Mouse (Mus musculus): ENCODE results near the gene Igsf6.

The Igsf6 gene

DNA sequence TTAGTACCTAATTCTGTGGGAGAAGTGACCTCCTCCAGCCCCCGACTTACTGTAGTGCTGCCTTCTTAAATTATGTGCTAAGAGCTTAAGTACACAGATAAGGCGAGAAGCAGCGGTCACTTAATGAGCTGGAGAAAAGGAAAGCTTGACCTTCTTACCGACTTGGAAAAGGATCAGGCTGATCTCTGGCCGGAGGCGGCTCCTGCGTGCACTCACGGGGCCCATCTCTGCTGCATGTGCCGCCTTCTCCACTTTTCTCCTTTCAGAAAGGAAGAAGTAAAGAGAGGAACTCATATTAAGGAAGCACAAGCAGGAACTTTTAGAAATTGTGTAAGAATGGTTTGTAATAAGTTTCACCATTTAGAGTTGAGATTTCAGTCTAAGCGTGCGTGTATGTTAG is at the start of gene Igsf6:
Igsf6 (minus strand) TSS at position 292 of the 400 bp plus-strand sequence.
- peak; percentile 29 for DNase-seq

DNA sequence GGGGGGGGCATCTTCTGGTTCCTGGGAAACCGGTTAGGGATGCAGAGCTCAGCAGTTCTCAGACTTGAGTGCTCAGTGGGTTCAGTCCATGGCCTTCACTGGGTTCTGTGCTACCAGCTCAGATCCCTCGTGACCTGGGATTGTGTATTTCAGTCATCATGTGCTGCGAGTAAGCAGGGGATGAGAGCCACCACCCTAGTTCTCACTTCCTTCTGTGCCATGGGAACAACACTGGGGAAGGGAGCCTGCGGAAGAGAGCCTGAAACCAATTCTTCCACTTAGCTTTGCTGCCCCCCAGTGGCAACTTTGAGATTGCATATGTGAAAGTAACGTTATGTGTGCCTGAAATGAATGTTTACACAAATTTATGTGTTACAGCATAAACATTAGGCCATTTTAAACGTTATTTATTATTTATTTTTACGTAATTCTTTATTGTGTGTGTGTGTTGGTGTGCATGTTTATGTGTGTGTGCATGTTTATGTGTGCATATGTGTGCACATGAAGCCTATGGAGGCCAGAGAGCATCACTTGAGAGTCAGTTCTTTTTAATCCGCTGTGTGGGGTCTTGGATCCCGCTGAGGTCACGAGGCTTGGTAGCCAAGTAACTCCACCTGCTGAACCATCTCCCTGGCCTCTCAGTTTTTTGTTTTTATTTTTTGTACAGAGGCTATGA is 45.9 kb upstream of the Igsf6 start:
- DNase-seq, result peak; percentile 91

DNA sequence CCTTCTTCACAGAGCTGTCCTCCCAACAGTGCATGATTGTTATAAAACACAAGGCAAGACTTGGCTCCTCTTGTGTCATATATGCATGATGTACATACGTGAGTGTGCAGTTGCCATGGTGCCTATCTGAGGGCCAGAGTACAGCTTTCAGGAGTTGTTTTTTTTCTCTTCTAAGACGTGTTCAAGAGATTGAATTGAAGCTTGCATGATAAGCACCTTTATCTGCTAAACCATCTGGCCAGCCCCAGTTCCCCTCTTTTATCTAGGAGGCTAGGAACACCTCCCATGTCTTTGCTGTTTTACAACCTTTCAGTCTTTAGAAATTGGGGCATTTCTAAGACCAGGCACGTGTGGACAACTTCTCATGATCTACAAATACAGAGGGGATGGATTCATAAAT is 37.4 kb upstream of the Igsf6 start:
- DNase-seq, result no peak

DNA sequence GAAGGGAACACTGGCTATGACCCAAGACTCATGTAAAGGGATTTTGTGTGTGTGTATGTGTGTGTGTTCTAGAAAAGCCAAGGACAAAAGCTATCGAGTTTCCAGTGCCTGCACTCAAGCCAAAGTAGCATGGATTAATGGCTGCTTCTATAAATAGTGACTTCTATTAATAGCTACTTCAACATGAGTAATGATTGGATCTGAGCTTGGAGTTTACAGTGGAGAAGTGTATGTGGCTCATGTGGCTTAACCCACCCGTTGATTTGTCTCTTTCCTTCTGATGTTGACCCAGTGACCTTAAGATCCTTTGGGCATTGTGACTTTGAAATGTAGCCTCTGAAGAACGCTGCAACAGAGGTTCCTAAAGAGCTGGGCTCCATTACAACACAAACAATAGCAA is 36.9 kb upstream of the Igsf6 start:
- DNase-seq, result no peak

DNA sequence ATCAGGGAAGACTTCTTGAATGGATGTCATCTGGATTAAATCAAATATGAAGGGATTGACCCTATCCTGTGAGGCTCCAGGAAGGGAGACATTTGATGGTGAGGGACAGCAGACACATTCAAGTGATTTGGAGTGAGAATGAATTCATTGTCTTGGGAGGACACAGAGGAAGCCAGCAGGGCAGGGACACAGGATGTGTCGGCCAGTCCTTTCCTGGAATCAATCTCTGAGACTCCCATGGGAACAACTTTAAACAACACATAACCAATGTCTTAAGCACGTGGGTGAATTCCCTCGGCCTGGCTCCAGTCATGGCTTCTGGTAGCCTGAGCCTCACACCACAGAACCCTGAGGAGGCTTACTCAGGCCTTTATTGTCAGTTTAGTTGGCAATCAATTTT is 33.5 kb upstream of the Igsf6 start:
- no peak for DNase-seq

DNA sequence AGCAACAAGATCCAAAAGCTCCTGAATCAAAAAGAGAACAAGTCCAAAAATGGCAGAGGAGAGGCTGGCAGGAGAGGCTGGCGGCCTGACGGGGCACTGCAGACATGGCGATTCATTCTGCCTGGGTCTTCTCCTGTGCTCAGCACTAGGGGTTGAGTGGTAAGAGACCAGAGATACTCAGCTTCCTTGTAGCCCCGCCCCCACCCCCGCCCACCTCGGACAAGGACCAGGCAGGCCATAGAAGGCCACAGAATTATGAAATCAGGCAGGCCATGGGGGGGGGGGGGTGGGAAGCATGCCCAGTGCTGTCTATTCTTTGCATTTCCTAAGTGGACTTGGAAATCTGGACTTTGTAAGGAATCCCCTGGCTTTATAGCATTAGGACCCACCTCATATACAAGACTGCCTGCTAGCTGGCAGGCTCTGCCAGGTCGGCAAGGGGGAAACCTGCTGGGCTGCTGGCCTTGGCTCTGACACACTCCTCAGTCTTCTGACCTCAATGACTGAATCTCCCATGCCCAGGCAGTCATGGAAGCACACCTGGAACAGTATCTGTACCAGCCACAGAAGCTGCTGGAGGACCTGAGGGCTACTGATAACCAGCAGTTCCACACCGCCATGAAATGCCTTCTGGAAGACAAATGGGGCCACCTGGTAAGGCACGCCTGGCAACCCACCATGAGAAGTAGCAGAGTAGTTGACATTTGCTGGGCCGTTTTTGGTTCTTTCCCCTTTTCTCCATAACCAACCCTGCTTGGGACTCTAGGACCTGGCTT is 24.4 kb upstream of the Igsf6 start:
- no peak for DNase-seq

DNA sequence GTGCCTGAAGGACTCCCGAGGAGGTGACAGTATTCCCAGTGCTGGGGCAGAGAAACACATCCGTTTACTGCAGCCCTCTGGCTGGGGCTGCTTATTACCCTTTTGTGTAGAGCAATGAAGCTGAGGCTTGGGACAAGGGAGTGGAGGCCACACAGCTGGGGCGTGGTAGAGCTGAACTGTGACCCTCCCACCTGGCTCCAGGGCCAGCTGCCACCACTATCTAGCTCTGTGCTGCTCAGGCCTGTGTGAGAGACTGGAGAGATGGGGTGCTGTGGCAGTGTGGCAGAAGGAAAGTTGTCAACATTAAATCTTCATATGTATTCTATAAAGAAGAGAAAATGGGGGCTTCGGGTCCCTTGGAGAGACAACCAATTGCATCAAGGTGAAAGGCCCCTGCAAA is 18.7 kb upstream of the Igsf6 start:
- no peak for DNase-seq

DNA sequence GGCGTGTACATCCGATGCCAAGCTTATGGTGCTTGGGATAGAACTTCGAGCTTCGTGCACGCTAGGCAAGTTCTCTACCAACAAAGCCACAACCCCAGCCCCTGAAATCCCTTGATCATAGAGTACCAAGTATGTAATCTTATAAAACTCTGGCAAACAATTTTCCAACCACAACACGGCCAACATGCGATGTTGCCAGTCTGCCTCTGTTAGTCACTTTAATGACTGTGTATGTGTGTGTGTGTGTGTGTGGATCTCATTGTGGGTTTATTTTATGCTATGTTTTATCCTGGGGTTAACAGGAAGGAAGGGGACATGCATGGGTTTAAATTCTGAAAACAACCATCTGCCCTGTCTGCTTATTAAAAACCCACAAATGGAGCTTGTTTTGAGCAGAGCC is 16.4 kb upstream of the Igsf6 start:
- DNase-seq, result no peak

DNA sequence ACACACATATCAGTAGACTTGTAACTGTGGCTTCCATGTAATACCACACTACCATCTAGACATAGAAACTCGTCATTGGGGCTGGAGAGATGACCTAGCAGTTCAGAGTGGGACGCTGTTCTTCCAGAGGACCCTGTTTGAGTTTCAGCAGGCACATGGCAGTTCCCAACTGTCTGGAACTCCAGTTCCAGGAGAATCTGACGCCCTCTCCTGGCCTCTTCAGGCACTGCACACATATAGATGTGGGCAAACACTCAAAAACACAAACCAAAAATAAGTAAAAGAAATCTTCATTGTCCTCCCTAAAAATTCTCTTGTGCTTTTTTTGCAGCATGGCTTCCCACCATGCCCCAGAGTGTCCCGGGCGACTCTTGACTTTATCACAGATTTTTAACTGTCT is 14.4 kb upstream of the Igsf6 start:
- DNase-seq, result no peak

DNA sequence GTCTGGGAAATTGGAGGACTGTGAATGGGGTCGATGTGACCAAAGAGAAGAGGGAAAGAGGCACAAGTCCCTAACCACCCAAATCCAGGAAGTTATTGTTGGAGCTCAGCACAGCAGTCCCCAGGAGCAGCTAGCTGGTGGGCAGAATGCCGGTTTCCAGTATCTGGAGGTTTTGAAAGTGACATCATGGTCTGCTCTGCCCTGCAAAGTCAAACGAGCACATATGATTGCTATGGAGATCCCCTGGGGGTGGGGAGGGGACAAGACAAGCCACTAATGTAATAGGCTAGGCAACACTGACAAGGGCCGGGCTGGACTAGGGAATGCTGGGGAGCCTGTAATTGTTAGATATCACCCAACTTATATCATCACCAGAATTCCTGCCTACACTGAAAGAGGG is 11.1 kb upstream of the Igsf6 start:
- DNase-seq, result no peak

DNA sequence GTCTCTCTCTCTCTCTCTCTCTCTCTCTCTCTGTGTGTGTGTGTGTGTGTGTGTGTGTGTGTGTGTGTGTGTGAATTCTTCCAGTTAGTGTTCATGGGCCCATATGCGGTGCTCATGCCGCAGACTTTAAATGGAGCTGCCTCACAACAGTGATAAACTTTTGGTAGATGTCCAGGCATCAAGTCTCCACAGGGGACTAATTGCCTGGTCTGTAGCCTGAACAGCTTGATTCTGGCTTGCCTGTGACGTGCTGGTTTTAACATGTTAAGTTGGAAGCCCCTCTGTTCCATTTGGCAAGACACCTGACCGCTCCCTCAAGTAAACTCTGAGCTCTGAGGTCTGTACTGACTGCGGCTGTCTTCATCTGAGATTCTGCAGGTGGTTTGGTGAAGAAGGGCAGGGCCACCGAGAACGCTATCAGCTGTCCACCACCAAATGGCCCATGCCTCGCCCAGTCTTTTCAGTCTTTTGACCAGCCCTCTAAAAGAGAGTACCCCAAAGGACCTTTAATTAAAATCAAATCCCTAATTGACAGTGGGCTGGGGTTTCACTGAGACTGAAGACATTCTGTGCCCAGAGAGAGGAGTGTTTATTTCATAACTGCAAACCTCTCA is 10.6 kb upstream of the Igsf6 start:
- DNase-seq, result no peak

DNA sequence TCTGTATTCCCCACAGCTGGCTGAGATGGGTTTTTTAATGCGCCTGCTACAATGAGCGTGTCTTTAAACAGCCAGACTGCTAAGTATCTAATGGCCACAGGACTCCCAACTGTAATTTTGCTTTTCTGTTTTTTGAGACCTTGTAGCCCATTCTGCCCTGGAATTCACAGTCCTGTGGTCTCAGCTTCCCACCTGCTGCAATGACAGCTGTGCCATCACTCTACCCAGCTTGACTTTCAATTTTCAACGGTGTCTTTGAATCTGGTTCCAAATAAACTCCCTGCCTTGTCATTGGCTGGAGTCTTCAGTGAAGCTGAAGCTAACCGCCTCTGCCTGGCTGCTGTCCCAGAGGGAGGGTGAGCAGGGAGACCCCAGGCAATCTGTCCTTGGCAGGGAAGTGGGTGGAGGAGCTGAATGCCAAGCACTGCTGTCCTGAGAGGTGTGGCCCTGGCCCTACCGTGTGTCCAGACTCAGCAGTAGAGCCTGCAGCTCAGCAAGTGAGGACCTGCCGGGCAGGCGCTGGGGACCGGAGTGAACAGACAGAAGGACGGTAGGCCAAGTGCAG is 8.7 kb upstream of the Igsf6 start:
- no peak for DNase-seq

DNA sequence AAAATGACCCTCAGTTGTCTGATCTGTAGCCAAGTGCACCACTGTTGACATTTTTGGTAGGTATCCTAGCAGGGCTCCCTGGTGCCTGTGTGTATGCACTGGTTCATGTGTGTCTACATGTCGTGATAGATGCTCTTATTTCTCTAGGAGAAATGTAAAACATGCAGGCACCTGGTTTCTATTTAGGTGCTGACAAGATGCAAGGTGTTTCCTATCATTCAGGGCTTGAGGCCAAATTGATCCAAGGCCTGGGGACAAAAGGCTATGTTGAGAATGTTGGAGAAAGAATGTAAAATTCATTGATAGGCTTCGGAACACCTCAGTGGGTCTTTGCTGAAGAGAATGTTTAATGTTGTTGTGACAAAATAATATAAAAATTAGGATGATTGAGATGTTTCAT is 7.4 kb upstream of the Igsf6 start:
- no peak for DNase-seq

DNA sequence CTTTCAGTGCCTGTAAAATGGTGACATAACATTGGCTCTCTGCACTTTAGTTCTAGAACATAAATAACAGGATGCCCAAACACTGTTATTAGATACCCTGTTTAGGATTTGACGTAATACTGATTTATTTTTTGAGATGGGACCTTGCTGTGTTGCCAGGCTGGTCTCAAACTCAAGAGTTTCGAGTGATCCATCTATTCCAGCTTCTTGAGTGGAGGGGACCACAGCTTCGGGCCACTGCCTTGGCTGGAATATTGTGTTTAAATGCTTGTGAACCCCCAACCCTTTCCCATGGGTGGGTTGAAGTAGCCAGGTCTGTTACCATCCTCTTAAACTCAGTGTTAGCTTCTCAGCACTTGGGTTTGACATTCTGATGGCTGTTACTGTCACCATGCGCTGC is 7.0 kb upstream of the Igsf6 start, which contains the start of gene Otoa:
Otoa (plus strand) TSS at position 301 of the 400 bp plus-strand sequence.
- DNase-seq, result no peak

DNA sequence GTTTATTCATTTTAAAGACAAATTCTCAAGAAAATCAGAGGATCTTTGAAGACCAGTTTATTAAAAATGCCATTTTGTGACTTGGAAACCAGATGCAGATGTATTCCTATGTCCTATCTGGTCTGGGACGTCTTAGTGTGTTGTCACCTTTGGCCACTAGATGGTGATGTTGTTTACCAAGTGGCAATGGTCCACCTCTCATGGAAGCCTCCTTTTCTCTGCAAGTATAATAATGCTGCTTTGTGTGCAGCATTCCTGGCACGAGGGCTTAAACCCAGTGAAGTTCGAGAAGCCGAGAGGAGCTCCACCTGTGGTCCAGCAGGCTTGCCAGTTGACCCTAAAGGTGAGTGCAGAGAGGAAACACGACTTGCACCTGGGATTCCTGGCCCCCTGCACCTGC is 3.5 kb upstream of the Igsf6 start:
- DNase-seq, result peak; percentile 74

DNA sequence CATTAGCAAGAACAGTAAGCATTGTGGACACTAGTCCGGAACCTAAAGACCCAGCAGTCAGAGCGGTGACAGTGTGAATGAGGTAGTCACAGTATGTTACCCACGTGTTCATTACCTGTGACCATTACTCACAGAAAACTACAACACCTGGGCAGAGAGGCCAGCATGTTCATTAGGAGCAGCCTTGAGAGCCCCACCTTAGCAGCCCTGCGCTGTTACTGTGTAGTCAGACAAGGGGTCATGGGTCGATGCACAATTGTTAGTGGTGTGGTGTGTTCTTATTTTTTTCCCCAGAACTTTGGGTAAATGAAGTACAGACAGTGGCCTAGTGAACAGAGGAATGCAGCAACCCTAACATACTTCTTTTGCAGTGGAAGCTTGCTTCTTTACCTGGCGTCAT is 2.9 kb upstream of the Igsf6 start:
- DNase-seq, result no peak

DNA sequence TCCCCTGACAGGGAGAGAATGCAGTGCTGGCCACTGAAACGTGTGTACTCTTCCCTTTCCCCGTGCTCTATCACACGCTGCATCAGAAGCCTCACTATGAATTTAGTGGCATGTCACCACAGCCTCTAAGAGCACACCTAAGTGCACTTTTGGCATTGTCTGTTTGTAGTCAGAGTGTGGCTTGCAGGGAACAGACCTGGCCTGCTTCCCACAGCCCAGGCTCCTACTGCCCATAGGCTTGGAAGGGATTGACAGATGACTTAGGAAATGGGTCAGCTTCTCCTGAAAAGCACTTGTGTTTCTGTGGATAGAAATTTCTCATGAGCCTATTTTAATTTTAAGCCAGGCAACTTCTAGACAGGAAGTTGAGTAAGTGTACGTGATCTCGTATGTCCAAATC is 1.0 kb upstream of the Igsf6 start:
- no peak for DNase-seq

DNA sequence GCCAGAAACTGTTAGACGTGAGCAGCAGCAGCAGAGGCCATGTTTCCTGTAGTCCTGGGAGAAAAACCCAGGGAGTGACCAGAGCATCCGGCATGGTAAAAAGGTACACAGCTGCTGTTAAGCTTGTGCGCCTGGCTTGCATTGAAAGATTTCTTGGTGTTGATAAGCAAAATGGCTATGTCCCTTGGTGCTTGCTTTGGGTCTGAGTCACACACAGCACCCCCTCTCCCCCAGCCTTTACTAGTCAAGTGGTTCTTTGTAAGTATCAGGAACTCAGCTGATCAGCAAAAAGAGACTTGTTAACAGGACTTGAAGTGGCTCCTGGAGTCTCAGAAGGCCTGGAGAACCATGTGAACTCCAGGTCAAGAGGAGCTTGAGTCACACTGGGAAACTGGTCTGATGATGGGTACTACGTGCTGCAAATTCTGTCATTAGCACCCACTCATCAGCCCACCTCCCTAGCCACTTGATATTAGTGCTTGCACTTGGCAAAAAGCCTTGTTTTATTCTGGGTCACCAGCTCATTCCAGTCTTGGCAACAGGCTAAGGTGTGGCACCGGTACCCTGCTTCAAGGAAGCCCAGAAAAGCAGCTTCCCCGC is 529 bp upstream of the Igsf6 start:
- peak; percentile 18 for DNase-seq

DNA sequence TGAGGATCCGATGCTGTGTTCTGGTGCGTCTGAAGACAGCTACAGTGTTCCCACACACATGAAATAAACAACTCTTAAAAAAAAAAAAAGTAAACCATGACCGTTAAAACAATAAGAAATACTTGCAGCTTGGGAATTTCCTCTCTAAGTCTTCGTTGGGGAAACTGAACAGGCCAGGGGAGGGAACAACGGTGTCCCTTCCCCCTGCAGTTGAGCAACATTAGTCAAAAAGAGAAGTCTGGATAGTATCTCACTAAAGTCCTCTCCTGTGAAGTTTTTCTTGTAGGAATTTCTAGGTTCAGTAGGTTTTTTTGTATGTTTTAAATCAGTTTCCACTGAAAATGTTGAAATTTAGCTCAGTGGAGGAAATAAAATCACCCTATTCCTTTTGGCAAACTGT is 1.9 kb downstream of the Igsf6 start:
- DNase-seq, result no peak

DNA sequence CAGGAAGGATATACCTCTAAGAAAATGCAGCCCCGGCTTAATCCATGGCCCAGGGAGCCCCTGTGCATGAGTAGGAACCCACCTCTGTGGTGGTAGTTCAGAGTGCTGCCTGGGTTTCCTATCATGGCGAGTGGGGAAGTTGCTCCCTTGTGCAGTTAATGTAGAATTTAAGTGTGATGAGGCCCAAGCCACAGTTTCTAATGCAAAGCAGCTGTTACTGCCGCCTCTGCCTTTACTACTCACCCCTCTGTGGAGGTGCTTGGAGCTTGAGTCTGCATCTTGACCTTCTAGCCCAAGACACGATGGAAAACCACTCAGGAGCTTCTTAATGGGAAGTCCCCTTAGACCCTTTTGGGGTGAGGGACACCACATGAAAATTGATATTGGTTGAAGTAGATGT is 3.1 kb downstream of the Igsf6 start:
- no peak for DNase-seq

DNA sequence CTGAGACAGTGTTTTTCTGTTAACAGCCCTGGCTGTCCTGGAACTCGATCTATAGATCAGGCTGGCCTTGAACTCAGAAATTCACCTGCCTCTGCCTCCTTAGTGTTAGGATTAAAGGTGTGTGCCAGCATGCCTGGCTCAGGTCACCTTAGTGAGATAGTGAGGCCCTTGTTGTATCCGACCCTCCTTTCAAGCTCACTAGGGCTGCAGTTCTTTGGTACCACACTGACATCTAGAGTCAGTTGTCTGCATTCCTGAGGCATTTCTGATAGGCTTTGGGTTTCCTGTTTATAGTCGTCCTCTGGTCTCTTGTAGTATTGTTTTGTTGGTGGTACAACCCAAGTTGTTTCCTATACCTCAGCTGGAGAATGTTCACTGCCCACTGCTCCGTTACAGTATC is 10.1 kb downstream of the Igsf6 start:
- DNase-seq, result peak; percentile 34

DNA sequence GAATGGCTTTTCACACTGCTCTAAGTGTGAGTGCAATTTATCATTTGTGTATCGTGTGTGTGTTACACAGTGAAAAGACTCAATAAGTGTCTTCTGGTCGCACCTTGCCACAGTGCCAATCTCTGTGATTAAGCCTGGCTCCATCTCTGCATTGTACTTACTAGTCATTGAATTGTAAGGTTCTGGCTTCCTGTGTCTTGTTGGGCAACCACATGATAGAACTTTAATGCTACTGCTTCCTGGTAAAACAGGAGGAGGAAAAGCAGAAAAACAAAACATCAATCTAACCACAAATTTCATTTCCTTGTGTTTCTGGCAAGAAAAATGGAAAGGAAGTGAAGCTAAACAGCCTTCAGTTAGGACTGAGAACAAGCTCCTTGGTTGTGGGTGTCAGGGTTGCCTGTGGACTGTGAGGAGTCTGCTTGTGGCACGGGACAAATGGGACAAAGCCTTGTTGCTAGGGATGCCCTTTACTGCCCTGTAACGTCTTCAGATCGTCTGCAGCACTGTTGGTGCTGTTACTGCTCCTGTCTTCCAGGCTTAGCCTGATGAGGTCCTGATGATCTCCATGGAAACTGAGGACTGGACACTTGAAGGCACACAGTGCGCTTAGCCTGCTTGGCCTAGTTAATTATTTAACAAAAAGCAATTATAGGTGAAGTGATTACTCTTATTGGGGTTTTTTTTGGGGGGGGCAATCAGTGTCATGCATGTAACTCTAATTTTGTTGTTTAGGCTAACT is 14.7 kb downstream of the Igsf6 start:
- no peak for DNase-seq

DNA sequence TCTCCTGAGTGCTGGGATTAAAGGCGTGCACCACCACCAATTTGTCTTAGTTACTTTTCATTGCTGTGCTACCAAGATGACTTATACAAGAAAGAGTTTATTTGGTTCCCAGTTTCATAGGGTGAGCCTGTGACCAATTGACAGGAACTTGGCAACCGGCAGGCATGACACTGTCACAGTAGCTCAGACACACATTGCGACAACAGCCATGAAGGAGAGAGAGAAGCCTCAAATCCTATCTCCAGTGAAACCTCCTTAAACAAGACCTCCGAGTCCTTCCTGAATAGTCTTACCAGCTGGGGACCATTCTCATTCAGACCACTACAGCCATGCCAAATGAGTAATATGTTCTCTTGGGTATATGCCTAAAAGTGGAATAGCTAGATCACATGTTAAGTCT is 21.3 kb downstream of the Igsf6 start:
- no peak for DNase-seq

Data from lung, postnatal 14 days (tissue).